Mouse (Mus musculus) ES-Bruce4 (cell line): ENCODE measurements around the gene Serpine2. TPM values are rescaled to one million over a fixed set of nuclear protein-coding genes. Genes with fewer than 3 reads are reported as not detected.

Source experiments
- H3K27ac ChIP-seq: 2 replicates; pipeline ENCODE4 v1.5.1; 2012; ENCODE audit warnings: low read length, inconsistent platforms; ENCODE audit not compliant: insufficient read depth
- H3K27me3 ChIP-seq: 2 replicates; pipeline ENCODE4 v1.6.1; 2012; ENCODE audit warnings: mild to moderate bottlenecking, low read length, inconsistent platforms; ENCODE audit not compliant: control insufficient read depth, poor library complexity, insufficient read depth, severe bottlenecking
- H3K36me3 ChIP-seq: 2 replicates; pipeline ENCODE4 v1.6.1; 2012; ENCODE audit warnings: inconsistent platforms, mild to moderate bottlenecking, low read length, moderate library complexity; ENCODE audit not compliant: control insufficient read depth, poor library complexity, insufficient read depth, severe bottlenecking
- H3K4me1 ChIP-seq: one replicate; pipeline ENCODE4 v1.8.1; 2011; ENCODE audit warnings: low read length; ENCODE audit not compliant: control insufficient read depth, insufficient read depth
- H3K4me3 ChIP-seq: 2 replicates; pipeline ENCODE4 v1.5.1; 2011; ENCODE audit warnings: low read depth, mild to moderate bottlenecking, low read length
- H3K9ac ChIP-seq: 2 replicates; pipeline ENCODE4 v1.6.1; 2012; ENCODE audit warnings: low read depth, mild to moderate bottlenecking, inconsistent platforms; ENCODE audit not compliant: poor library complexity, severe bottlenecking
- H3K9me3 ChIP-seq: replicated peaks from 2 replicates; pipeline ENCODE4 v1.6.1; 2012; ENCODE audit warnings: mild to moderate bottlenecking, low read length, inconsistent platforms; ENCODE audit not compliant: control insufficient read depth, poor library complexity, insufficient read depth, severe bottlenecking
- CTCF ChIP-seq: IDR thresholded peaks from one replicate; pipeline ENCODE4 v1.8.1; 2011; ENCODE audit warnings: low read depth, low read length
- EP300 ChIP-seq: IDR thresholded peaks from 2 replicates; pipeline ENCODE4 v1.6.1; 2011; ENCODE audit warnings: low read depth, low read length; ENCODE audit not compliant: insufficient read depth
- POLR2A ChIP-seq: IDR thresholded peaks from one replicate; pipeline ENCODE4 v1.8.1; 2011; ENCODE audit warnings: low read length; ENCODE audit not compliant: insufficient read depth
- polyA plus RNA-seq: library from polyadenylated mRNA; stranded (reverse); fragments of >200 nt; gene quantifications from 2 replicates; pipeline ENCODE4 v1.2.4, GENCODE M21; 2011; ENCODE audit warnings: low read depth; ENCODE audit not compliant: missing spikeins, insufficient read depth, insufficient read length

Gene Serpine2
- polyA plus RNA-seq, 1 experiment: 71.0 TPM

GRCm38 (mm10) chr1:79822806-79823525, 38.0 kb downstream of the Serpine2 start:
- TF ChIP-seq POLR2A: no peak
- TF ChIP-seq EP300: no peak
- no peak for TF ChIP-seq CTCF
- Histone ChIP-seq H3K4me3 (no peak overlapping the region), H3K27me3 (no peaks in the 10 kb centered on the region), H3K36me3 (no peaks in the 10 kb centered on the region), H3K27ac (no peak overlapping the region), H3K9me3 (no peaks in the 10 kb centered on the region), H3K9ac (no peak overlapping the region), H3K4me1 (no peaks in the 10 kb centered on the region)

GRCm38 (mm10) chr1:79819296-79819879, 41.6 kb downstream of the Serpine2 start:
- no peaks in the 10 kb centered on the region for H3K9me3 ChIP-seq
- H3K4me1 ChIP-seq: no peaks in the 10 kb centered on the region
- H3K27ac ChIP-seq: no peak overlapping the region
- H3K4me3 ChIP-seq: no peak overlapping the region
- no peak overlapping the region for H3K9ac ChIP-seq
- no peaks in the 10 kb centered on the region for H3K36me3 ChIP-seq
- TF ChIP-seq POLR2A (no peak), CTCF (no peak), EP300 (no peak)
- no peaks in the 10 kb centered on the region for H3K27me3 ChIP-seq

GRCm38 (mm10) chr1:79815446-79815845, 45.5 kb downstream of the Serpine2 start:
- no peak overlapping the region for H3K27ac ChIP-seq
- no peak overlapping the region for H3K9ac ChIP-seq
- H3K36me3 ChIP-seq: no peaks in the 10 kb centered on the region
- H3K4me1 ChIP-seq: no peaks in the 10 kb centered on the region
- H3K9me3 ChIP-seq: no peaks in the 10 kb centered on the region
- no peaks in the 10 kb centered on the region for H3K27me3 ChIP-seq
- no peak overlapping the region for H3K4me3 ChIP-seq
- TF ChIP-seq POLR2A (no peak), CTCF (no peak), EP300 (no peak)

- Histone ChIP-seq H3K4me3 (no peak overlapping the region), H3K36me3 (no peaks in the 10 kb centered on the region), H3K9me3 (no peaks in the 10 kb centered on the region), H3K27ac (no peak overlapping the region), H3K9ac (no peak overlapping the region), H3K4me1 (no peaks in the 10 kb centered on the region), H3K27me3 (no peaks in the 10 kb centered on the region)
- TF ChIP-seq CTCF (no peak), POLR2A (no peak)
Observed at GRCm38 (mm10) chr1:79809447-79809846, 51.5 kb downstream of the Serpine2 start.

- Histone ChIP-seq H3K27me3 (no peaks in the 10 kb centered on the region), H3K9me3 (no peaks in the 10 kb centered on the region), H3K4me1 (no peaks in the 10 kb centered on the region), H3K36me3 (no peaks in the 10 kb centered on the region), H3K27ac (no peak overlapping the region), H3K9ac (no peak overlapping the region), H3K4me3 (no peak overlapping the region)
- TF ChIP-seq POLR2A: no peak
- no peak for TF ChIP-seq EP300
- TF ChIP-seq CTCF: no peak
Observed at GRCm38 (mm10) chr1:79806865-79807264, 54.1 kb downstream of the Serpine2 start.

- Histone ChIP-seq H3K9me3 (no peaks in the 10 kb centered on the region), H3K9ac (no peak overlapping the region), H3K4me1 (no peaks in the 10 kb centered on the region), H3K4me3 (no peak overlapping the region), H3K36me3 (no peaks in the 10 kb centered on the region), H3K27ac (no peak overlapping the region), H3K27me3 (no peaks in the 10 kb centered on the region)
- no peak for TF ChIP-seq POLR2A
- TF ChIP-seq EP300: no peak
- TF ChIP-seq CTCF: no peak
Observed at GRCm38 (mm10) chr1:79803614-79804013, 57.4 kb downstream of the Serpine2 start.
